Mouse (Mus musculus): ENCODE measurements around the gene Gprasp1.

DNA sequence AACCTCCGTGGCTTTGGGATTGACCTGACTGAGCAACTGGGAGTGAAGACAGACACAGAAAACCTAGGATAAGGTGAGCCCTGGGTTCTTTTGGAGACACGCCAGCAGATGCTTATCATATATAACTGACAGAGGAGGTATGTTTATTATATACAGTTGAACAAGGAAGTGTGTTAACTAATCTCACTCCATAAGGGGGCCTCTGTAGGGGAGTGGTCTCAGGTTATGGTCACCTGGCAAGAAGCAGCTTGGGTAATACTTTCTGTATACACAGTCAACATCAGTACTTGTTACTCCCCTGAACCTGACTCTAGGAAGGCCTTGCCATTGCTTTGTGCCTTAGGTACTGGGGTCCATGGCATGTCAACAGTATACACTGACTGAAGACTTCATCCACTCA is 26.0 kb downstream of the Gprasp1 start:
- TF ChIP-seq CTCF (IDR thresholded peaks at IDR 0.05): no peak
- no peak for TF ChIP-seq EP300 (IDR thresholded peaks at IDR 0.05)
